Comparison of ENCODE assay signal across 8 mouse cellular contexts in the genomic region with DNA sequence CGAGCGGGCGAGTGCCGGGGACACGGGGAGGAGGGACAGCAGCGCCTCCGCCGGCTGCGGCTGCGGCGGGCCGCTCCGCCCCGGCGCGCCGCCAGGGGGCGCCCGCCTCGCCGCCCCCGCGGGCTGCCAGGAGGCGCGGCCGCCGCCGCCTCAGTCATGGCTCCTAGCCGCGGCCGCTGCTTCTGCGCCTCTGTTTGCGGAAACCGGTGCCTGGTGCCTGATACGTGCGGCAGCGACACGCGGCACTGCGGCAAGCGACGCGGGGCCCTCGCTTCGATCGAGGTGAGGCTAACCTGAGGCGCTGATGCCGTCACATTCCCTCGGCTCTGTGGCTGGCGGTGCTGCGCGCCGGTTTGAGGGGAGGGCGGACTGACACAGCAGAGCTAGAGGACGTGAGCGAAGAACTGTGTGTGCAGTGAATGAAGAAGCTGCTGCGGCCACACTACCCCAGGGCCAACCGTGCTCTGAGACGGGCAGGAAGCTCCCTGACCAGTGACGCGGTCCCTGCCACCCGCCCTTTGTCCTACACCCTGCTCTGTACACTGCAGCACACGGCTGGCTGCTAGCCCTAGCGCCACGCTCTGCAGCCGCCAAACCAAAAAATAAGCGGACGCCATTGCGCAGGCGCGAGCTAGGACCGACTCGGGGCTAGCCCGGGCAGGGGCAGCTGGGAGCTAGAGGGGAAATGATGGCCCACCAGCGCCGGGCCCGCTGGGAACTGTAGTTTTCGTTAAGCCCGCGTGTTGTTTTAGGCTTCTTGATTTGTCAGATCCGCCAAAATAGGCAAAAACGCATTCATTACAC. TPM values are rescaled to one million over a fixed set of nuclear protein-coding genes. Genes with fewer than 3 reads are reported as not detected.
A peak's percentile ranks its signal among the peaks of the same experiment; 100 is the strongest.
DNase-seq lines count a peak whose midpoint lies in the region; ATAC-seq and TF ChIP-seq lines count a peak whose summit lies in the region.

No protein-coding gene starts in this region.

- peak overlapping the region; percentile 87 for H3K4me3 ChIP-seq in hindbrain, embryonic 15.5 days

- H3K9ac ChIP-seq in hindbrain, embryonic 15.5 days, result peak overlapping the region; percentile 99

- peak; percentile 61 for DNase-seq in Patski (ENCODE audit: low read depth, low spot score)
- peak; percentile 95 for DNase-seq in cerebellum, postnatal 14 days
- DNase-seq in frontal cortex, postnatal 25 days (ENCODE audit: low spot score in 2 of 2), result peak; percentile 78 to 85
- peak; percentile 83 for DNase-seq in left cerebral cortex, adult 11 months (ENCODE audit: low spot score)
- peak; percentile 95 to 96 for DNase-seq in lung, postnatal 4 days
- DNase-seq in retina, postnatal 7 days (ENCODE audit: low read depth, low spot score), result peak; percentile 84
- DNase-seq in urinary bladder, adult 2 months (ENCODE audit: low spot score), result peak; percentile 85

- ATAC-seq in Patski, result peak; percentile 92
- ATAC-seq in hindbrain, embryonic 15.5 days (ENCODE audit: low FRiP score, low read depth), result peak; percentile 94

- in situ Hi-C loops in Patski (cut with MboI; ENCODE audit: low pct_unique_long_range_greater_than_20kb), result no loop called here

- POLR2A ChIA-PET in Patski (lab: Charles Lee), result interaction anchor here (0.9 to 1.0 kb wide), 2 partner anchors 95 to 98 kb away, joined by 3 to 4 read pairs; no protein-coding TSS in a partner anchor

- no peaks in the 10 kb centered on the region for H3K36me3 ChIP-seq in hindbrain, embryonic 15.5 days

- H3K4me1 ChIP-seq in hindbrain, embryonic 15.5 days (replicated peaks), result peaks cover 26% of the 10 kb centered on the region

- WGBS in hindbrain, embryonic 15.5 days, result under 1% methylated on average over 77 of the region's 82 CpGs

- H3K27ac ChIP-seq in hindbrain, embryonic 15.5 days (replicated peaks), result peak overlapping the region; percentile 100

- H3K27me3 ChIP-seq in Patski, result no peaks in the 10 kb centered on the region
- no peaks in the 10 kb centered on the region for H3K27me3 ChIP-seq in hindbrain, embryonic 15.5 days

- H3K9me3 ChIP-seq in hindbrain, embryonic 15.5 days, result no peaks in the 10 kb centered on the region

- CTCF ChIA-PET in Patski (lab: Charles Lee), result interaction anchor here (0.6 to 5.0 kb wide), 10 partner anchors 10 to 117 kb away, joined by 3 to 38 read pairs (median 3); no protein-coding TSS in a partner anchor

- TF ChIP-seq CTCF in Patski (IDR thresholded peaks at IDR 0.05), result peak; percentile 79

- H3K4me2 ChIP-seq in hindbrain, embryonic 15.5 days, result peak overlapping the region; percentile 81

RNA-seq across cellular contexts. Expression of a gene that starts 26.1 kb away (rescaled TPM):
- 52.2 TPM for polyA plus RNA-seq in Patski (2021)
- 26.0 and 29.0 TPM in 2 replicates for polyA plus RNA-seq in hindbrain, embryonic 15.5 days (2015; fragmentation: Nextera tagmentation; extraction: Ambion mirVana)
- polyA plus RNA-seq in urinary bladder, adult 2 months (2012; rRNA removed), result 44.5 and 47.8 TPM in 2 replicates

Comparison
In these comparisons a context has a peak if more than half of its experiments do, and no peak if none do; other contexts are left out.
1. Peak in every context shown above with its lines: DNase-seq, ATAC-seq, H3K4me3 ChIP-seq and H3K27ac ChIP-seq.